Mouse (Mus musculus) testis, postnatal 14 days (tissue): ENCODE data around the gene Prps1l3.
"Not testable (repeated sequence)": the region's sequence is repeated elsewhere in the genome, so short reads cannot be mapped to it uniquely, and the experiment has no call there.

Source experiments
- DNase-seq: peaks from one replicate; pipeline ENCODE4 v3.0.0; 2021; ENCODE audit warnings: low spot score

The Prps1l3 gene

DNA sequence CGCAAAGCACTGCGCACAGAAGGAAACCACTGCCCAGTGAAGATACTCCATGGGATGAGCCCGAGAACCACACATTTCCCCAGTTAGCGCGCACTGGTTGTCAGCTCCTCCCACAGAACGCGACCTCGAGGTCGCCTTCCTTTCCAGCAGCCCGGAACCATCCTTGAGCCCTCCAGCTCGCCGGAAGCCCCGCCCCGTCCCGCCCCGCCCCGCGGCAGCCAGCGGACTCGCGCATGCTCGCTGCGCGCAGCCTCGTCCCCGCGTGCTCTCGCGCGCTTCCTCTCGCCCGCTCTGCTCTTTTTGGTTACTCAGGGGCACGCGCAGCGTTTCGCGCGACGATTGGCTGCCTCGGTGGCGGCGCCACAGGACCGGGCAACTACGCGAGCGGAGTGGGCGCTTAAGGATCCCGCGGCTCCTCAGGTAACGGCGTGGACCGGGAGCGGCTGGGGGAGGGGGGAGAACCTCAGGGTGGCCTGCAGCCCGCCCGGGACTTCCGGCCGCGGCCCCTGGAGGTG, at the start of gene Prps1l3, which contains the start of gene Mipol1:
TSS of gene Prps1l3 (plus strand) at position 221 of the 515 bp plus-strand sequence.
TSS of gene Mipol1 (plus strand) at position 236 of the 515 bp plus-strand sequence.
- peak; percentile 89 for DNase-seq

DNA sequence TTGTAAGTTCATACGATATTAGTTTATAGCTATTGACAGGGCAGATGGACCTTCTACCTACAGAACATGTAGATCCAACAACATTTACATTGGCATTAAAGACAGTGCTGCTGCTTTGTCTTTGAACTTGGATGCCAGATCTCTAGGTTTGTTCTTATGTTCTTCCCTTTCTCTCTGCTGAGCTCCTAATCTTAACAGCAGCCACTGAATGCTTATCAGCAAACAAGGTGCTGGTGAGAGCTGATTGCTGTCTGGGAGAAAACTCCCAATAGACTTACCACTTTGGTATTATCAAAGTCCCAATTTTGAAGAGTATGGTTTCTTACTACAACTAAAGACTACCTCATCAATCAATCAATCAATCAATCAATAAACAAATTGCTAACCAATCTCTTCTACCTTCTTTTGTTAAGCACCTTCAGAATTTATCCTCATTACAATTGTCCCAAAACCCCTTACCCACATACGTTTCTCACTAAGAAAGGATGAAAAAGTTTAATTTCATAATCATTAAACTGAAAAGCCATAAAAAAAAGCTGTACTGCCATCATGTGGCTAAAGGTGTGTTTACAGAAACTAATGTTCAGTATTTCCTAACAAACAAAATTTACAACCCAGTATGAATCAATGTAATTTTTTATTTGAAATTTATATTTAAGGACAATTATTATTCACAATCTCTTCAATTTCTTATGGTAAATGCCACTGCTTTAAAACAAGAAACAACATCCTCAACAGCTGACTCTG, 45.6 kb upstream of the Prps1l3 start:
- no peak for DNase-seq

DNA sequence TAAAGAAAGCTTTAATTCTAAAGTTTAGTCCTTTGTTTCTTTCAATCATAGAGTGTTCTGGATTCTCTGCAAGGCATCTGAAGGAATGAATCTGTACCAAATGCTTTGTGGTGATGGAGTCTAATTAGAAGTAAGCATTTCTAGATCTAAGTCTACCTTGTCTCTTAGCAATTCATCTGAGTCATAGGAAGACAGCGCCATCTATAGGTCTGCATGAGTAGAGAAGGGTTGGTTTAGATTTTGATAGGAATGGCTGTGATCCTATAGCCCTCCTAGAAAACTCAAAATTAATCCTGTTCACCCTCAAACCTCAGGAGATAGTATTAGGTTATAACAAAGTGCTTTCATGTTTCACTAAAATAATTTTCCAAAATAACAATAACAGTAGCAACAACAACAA, 44.7 kb upstream of the Prps1l3 start:
- no peak for DNase-seq

GRCm38 (mm10) chr12:57186126-57186525, 44.1 kb upstream of the Prps1l3 start:
- no peak for DNase-seq

- DNase-seq = no peak
Measured at GRCm38 (mm10) chr12:57187032-57187431, 43.2 kb upstream of the Prps1l3 start.

DNA sequence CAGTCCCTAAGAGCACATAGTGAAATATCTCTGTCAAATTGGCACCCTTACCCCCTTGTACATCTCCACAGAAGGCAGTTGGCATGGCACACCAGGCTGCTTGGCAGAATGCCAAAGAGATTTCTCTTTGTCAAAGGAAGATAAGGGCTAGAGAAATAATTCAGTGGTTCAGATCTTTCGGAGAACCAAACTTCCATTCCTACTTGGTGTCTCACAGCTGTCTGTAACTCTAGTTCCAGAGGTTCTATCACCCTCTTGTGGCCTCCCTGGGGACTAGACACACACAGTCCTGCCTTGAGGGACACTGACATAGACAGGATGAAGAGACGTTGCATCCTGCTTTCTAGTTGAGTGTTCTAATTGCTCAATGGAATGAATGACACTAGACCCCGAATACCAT, 35.6 kb upstream of the Prps1l3 start:
- DNase-seq = peak; percentile 27

DNA sequence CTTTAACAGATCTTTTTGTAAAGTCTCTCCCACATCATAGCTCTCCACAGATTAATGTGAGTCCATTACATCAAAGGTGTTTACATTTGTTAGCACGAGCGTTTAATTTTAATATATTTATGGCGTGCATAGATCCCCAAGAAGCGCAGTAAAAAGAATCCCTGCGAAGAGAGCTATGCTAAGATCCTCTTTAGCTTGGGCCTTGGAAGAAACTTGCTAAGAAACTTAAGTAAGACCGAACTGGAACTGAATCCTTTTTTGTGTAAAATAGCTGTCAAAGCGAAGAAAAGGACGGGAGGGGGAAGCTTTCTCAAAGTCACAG, 34.0 kb upstream of the Prps1l3 start:
- no peak for DNase-seq

DNA sequence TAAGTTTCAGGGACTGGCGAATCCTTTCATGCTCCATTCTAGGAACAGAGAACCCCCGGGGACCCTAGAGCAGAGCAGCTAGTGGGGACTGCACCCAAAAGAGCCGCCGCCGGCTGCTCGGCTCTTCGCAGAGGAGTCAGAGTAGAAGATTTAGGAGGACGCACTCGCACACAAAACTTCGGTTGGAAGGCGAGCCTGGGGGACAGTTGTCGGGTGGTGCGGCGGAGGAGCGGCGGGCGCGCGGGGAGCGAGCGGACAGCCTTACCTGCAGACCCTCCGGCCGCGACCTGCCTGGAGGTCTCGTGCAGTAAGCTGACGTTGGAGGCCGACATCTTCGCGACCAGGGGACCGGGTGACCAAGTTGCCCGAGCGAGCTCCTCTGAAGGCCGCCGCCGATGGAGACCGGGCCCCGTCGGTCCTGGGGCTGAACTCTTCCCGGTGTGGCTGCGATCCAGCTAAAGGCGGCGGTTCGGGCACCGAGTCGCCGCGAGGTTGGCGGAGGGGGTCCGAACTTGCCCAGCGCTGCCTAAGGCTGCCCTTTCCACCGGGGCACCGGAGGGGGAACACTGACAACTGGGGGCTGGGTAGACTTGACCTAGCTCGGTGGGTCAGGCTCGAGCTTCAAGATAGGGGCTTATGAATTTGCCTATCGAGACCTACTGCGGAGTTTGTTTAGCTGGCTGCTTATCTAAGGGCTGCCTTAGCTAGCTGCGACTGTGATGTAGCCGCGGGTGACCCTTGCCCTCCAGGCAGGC, 33.4 kb upstream of the Prps1l3 start:
- DNase-seq = peak; percentile 55

- DNase-seq = no peak
Measured at GRCm38 (mm10) chr12:57197363-57198026, 32.7 kb upstream of the Prps1l3 start, which contains the start of gene Slc25a21. Slc25a21 (minus strand) TSS chr12:57197472.

GRCm38 (mm10) chr12:57198269-57198668, 31.9 kb upstream of the Prps1l3 start:
- no peak for DNase-seq

GRCm38 (mm10) chr12:57199427-57199826, 30.8 kb upstream of the Prps1l3 start:
- no peak for DNase-seq

DNA sequence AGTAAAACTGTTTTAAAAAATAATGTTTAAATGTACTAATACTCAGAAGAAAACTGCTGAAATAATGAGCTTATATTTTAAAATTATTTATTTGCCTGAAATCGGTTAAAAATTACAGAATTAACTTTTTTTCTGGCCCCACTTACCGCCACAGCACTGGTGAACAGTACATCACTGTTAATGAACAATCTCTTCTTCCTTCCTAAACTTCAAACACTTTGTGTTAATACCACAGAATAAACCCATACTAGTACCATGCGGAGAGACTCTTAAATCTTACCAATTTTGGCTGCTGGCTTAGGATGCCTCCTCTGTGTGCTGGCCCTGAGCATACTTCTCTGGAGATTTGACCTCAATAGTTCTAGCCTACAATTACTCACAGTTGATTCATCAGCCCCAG, 28.3 kb upstream of the Prps1l3 start:
- no peak for DNase-seq

- no peak for DNase-seq
Measured at GRCm38 (mm10) chr12:57204276-57204851, 25.8 kb upstream of the Prps1l3 start.

GRCm38 (mm10) chr12:57211353-57212311, 18.6 kb upstream of the Prps1l3 start:
- peak; percentile 36 for DNase-seq

GRCm38 (mm10) chr12:57212463-57212862, 17.7 kb upstream of the Prps1l3 start:
- not testable (repeated sequence) for DNase-seq

- no peak for DNase-seq
Measured at GRCm38 (mm10) chr12:57226411-57226810, 3.8 kb upstream of the Prps1l3 start.

- no peak for DNase-seq
Measured at GRCm38 (mm10) chr12:57227776-57228175, 2.4 kb upstream of the Prps1l3 start.

- DNase-seq = no peak
Measured at GRCm38 (mm10) chr12:57229703-57230102, 509 bp upstream of the Prps1l3 start.

GRCm38 (mm10) chr12:57231085-57231875, 1.1 kb downstream of the Prps1l3 start:
- no peak for DNase-seq

GRCm38 (mm10) chr12:57233386-57233785, 3.2 kb downstream of the Prps1l3 start:
- DNase-seq = no peak
